Mouse (Mus musculus): ENCODE data around the gene AC131692.1. TPM values are rescaled to one million over a fixed set of nuclear protein-coding genes. Genes with fewer than 3 reads are reported as not detected.

The AC131692.1 gene
- polyA plus RNA-seq (2014; fragmentation: Nextera tagmentation; extraction: Ambion mirVana) = 0.38 TPM in 1 of 2 replicates, not detected in the other

DNA sequence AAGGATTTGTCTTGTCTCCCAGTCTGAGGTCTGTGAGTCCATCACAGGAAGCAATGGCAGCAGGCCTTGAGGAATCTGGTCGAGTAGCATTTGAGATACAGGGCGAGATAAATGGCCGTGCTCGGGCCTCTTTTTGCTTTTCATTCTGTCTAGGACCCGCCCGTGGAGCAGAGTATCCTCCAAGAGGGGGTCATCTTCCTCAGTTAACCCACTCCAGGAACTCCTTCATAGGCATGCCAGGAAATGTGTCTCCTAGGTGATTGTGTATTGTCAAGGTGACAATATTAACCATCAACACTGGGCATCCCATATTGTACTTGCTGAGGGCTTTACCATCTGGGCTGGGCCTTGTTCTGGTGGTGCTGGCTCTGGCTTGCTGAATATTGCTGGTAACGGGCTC lies at the start of gene AC131692.1:
AC131692.1 (plus strand) TSS at position 301 of the 400 bp plus-strand sequence.
- peaks cover 65% of the 10 kb centered on the region for H3K36me3 ChIP-seq (ENCODE audit: control insufficient read depth, insufficient read depth, low read length)
- H3K27ac ChIP-seq (replicated peaks in 1 of 2; ENCODE audit: control insufficient read depth in 1 of 2, insufficient read depth in 1 of 2, low read depth in 2 of 2, low read length in 2 of 2) = no peak within 1 kb of the TSS
- no peaks in the 10 kb centered on the region for H3K27me3 ChIP-seq (ENCODE audit: control insufficient read depth, insufficient read depth, low read length)
- 85% methylated on average over 7 of the region's 7 CpGs for WGBS
- H3K4me2 ChIP-seq (ENCODE audit: low read length) = no peak within 1 kb of the TSS
- no peaks in the 10 kb centered on the region for H3K9me3 ChIP-seq (ENCODE audit: control insufficient read depth, low read length)
- no peaks in the 10 kb centered on the region for H3K4me1 ChIP-seq (ENCODE audit: control insufficient read depth in 2 of 2, insufficient read depth in 2 of 2, low read length in 2 of 2)
- no peak within 1 kb of the TSS for H3K4me3 ChIP-seq (ENCODE audit: control insufficient read depth in 1 of 2, insufficient read depth in 1 of 2, low read depth in 1 of 2, low read length in 2 of 2)
- no peak for ATAC-seq (ENCODE audit: insufficient number of reproducible peaks, insufficient read depth, low FRiP score, low read depth)
- H3K9ac ChIP-seq (ENCODE audit: low read length) = no peak within 1 kb of the TSS

DNA sequence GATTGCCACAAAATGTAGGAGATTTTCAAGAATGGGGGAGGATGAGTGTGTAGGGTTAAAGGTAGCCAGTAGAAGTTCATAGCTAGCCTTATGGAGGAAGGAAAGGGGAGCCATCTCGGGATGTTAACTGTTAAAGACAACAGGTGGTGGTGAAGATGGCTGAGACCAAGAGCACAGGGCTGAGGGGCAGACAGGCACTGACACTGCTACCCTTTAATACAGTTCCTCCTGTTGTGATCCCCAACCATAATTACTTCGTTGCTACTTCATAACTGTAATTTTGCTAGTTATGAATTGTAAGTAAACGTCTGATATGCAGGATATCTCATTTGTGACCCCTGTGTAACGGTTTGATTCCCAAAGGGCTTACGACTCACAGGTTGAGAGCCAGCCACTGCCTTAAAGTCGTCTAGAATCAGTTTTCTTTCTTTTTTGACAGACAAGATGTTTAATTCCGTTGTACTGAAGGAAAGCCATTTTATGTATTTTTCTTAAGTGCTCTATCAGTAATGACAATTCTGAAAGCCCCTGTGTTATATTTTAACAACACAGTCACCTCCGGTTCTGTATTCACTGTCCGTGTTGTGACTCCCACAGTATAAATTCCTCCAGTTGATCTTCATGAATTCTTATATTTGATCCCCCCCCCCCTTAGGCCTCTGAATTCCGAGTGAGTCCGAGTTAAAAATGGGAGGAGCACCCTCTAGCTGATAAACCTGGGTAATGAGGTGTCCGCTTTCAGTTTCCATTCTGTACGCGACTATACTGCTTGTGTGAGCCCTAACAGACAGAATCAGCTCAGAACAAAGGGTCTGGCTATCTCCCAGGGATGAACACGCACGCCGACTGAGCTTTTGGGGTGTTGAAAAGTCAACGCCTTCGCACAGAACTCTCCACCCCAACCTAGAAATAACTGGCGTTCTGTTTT lies 48.6 kb upstream of the AC131692.1 start:
- H3K27ac ChIP-seq (replicated peaks in 1 of 2; ENCODE audit: control insufficient read depth in 1 of 2, insufficient read depth in 1 of 2, low read depth in 2 of 2, low read length in 2 of 2) = peak overlapping the region; percentile 89 to 99
- no peaks in the 10 kb centered on the region for H3K9me3 ChIP-seq (ENCODE audit: control insufficient read depth, low read length)
- peaks cover 26% of the 10 kb centered on the region for H3K36me3 ChIP-seq (ENCODE audit: control insufficient read depth, insufficient read depth, low read length)
- peak overlapping the region; percentile 89 for H3K4me2 ChIP-seq (ENCODE audit: low read length)
- no peaks in the 10 kb centered on the region for H3K27me3 ChIP-seq (ENCODE audit: control insufficient read depth, insufficient read depth, low read length)
- peak overlapping the region; percentile 88 to 90 for H3K4me3 ChIP-seq (ENCODE audit: control insufficient read depth in 1 of 2, insufficient read depth in 1 of 2, low read depth in 1 of 2, low read length in 2 of 2)
- ATAC-seq (ENCODE audit: insufficient number of reproducible peaks, insufficient read depth, low FRiP score, low read depth) = peak; percentile 25; the same call in 1 of the 2 replicates
- 14% methylated on average over 20 of the region's 20 CpGs for WGBS
- H3K9ac ChIP-seq (ENCODE audit: low read length) = peak overlapping the region; percentile 91
- H3K4me1 ChIP-seq (ENCODE audit: control insufficient read depth in 2 of 2, insufficient read depth in 2 of 2, low read length in 2 of 2) = peaks cover 6 to 19% of the 10 kb centered on the region in 2 experiments; a peak in 3 of 4 replicates

DNA sequence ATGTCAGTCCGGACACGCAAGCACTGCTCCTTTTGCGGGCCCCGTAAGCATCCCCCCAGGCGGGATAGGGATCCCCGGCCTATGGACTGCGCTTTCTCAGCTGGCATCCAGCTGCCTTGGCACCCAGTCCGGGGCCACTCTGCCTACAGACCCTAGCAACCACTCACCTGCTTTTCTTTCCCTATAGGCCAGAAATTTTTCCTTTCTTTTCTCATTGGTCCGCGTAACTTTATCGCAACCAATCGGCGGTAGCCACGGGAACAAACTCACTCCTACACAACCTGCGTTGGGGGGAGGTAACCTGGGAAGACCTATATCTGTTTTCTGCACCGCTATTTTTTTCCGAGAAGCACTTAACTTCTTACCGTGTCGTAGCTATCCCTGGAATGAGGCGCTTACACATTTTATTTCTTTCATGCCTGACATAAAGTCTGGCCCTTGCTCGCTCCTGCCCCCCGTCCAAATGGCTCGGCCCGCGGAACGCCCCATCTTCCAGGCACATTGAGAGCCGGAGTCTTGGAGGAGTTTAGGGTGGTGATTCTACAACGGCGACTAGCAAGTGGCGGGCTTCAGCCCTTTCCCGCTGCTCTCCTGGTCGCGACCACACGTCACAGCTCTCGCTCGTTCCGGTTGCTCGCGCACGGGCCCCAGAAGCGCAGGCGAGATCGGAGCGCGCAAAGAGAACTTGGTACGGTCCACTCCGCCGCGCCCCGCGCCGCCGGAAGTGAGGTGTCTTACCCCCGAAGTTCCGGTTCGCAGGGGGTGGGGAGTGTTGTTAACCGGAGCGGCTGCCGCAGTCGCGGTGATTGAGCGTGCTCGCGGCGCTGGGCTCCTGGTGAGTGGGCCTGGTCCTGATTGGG lies 47.7 kb upstream of the AC131692.1 start, which contains the start of gene Syvn1:
Syvn1 (plus strand) TSS at position 283 of the 860 bp plus-strand sequence.
- WGBS = under 1% methylated on average over 65 of the region's 65 CpGs
- H3K9me3 ChIP-seq (ENCODE audit: control insufficient read depth, low read length) = no peaks in the 10 kb centered on the region
- peak within 1 kb of the TSS; percentile 91 for H3K9ac ChIP-seq (ENCODE audit: low read length)
- H3K4me3 ChIP-seq (ENCODE audit: control insufficient read depth in 1 of 2, insufficient read depth in 1 of 2, low read depth in 1 of 2, low read length in 2 of 2) = peak within 1 kb of the TSS; percentile 88 to 90
- H3K36me3 ChIP-seq (ENCODE audit: control insufficient read depth, insufficient read depth, low read length) = peaks cover 35% of the 10 kb centered on the region
- no peaks in the 10 kb centered on the region for H3K27me3 ChIP-seq (ENCODE audit: control insufficient read depth, insufficient read depth, low read length)
- ATAC-seq (ENCODE audit: insufficient number of reproducible peaks, insufficient read depth, low FRiP score, low read depth) = peak; percentile 82
- H3K27ac ChIP-seq (replicated peaks in 1 of 2; ENCODE audit: control insufficient read depth in 1 of 2, insufficient read depth in 1 of 2, low read depth in 2 of 2, low read length in 2 of 2) = peak within 1 kb of the TSS; percentile 99
- peaks cover 6 to 19% of the 10 kb centered on the region in 2 experiments; a peak in 3 of 4 replicates for H3K4me1 ChIP-seq (ENCODE audit: control insufficient read depth in 2 of 2, insufficient read depth in 2 of 2, low read length in 2 of 2)
- H3K4me2 ChIP-seq (ENCODE audit: low read length) = peak within 1 kb of the TSS; percentile 89

DNA sequence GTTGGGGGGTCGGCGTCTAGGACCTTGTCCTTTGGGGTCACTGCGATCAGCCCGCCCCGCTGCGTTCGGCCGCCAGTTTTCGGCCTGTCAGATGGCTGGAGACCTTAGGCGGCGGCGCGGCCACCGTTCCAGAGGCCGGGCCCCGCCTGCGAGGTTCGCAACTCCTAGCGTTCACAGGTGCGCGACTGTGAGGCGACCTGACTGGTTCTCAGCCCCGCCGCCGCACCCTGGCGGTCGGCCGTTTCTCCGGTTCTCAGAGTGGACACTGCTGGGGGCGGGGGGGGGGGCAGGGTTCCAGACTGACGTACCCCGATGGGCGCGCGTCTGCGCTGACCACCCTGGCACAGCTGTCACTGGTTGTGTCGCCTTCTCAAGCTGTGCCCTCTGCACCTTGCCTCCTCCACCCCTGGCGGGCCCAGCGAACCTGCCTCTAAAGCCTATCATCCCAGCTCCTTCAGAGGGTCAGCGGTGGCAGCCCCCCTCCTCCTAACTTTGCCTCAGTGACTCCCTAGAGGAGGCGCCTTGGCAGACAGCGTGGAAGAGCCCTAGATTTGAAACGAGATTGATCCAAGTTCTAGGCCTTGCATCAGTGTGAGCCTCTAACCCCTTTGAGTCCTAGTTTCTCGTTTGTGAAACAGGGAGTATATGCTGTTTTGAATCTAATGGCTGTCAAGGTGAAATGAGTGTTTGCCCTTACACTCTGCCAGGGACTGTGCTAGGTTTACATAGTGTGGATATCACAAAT lies 46.9 kb upstream of the AC131692.1 start:
- 2% methylated on average over 44 of the region's 44 CpGs for WGBS
- Histone ChIP-seq H3K27me3 (ENCODE audit: control insufficient read depth, insufficient read depth, low read length) (no peaks in the 10 kb centered on the region), H3K4me1 (ENCODE audit: control insufficient read depth in 2 of 2, insufficient read depth in 2 of 2, low read length in 2 of 2) (peaks cover 6 to 19% of the 10 kb centered on the region in 2 experiments; a peak in 3 of 4 replicates), H3K4me2 (ENCODE audit: low read length) (peak overlapping the region; percentile 89), H3K27ac (replicated peaks in 1 of 2; ENCODE audit: control insufficient read depth in 1 of 2, insufficient read depth in 1 of 2, low read depth in 2 of 2, low read length in 2 of 2) (peak overlapping the region; percentile 99), H3K36me3 (ENCODE audit: control insufficient read depth, insufficient read depth, low read length) (peaks cover 43% of the 10 kb centered on the region), H3K9ac (ENCODE audit: low read length) (peak overlapping the region; percentile 91), H3K9me3 (ENCODE audit: control insufficient read depth, low read length) (no peaks in the 10 kb centered on the region), H3K4me3 (ENCODE audit: control insufficient read depth in 1 of 2, insufficient read depth in 1 of 2, low read depth in 1 of 2, low read length in 2 of 2) (peak overlapping the region; percentile 88 to 90)
- peak; percentile 5 for ATAC-seq (ENCODE audit: insufficient number of reproducible peaks, insufficient read depth, low FRiP score, low read depth)

DNA sequence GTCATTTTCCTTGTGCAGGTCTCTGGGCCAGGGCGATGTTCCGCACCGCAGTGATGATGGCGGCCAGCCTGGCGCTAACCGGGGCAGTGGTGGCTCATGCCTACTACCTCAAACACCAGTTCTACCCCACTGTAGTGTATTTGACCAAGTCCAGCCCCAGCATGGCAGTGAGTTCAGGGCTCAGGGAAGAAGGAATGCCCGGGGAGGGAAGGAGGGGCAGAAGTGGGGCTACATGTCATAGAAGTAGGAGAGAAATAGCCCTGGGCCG lies 46.4 kb upstream of the AC131692.1 start:
- no peak for ATAC-seq (ENCODE audit: insufficient number of reproducible peaks, insufficient read depth, low FRiP score, low read depth)
- Histone ChIP-seq H3K4me2 (ENCODE audit: low read length) (peak overlapping the region; percentile 89), H3K27me3 (ENCODE audit: control insufficient read depth, insufficient read depth, low read length) (no peaks in the 10 kb centered on the region), H3K9ac (ENCODE audit: low read length) (peak overlapping the region; percentile 91), H3K9me3 (ENCODE audit: control insufficient read depth, low read length) (no peaks in the 10 kb centered on the region), H3K27ac (replicated peaks in 1 of 2; ENCODE audit: control insufficient read depth in 1 of 2, insufficient read depth in 1 of 2, low read depth in 2 of 2, low read length in 2 of 2) (no peak overlapping the region; a peak in 1 of 4 replicates), H3K36me3 (ENCODE audit: control insufficient read depth, insufficient read depth, low read length) (peaks cover 48% of the 10 kb centered on the region), H3K4me1 (ENCODE audit: control insufficient read depth in 2 of 2, insufficient read depth in 2 of 2, low read length in 2 of 2) (peaks cover 6 to 19% of the 10 kb centered on the region in 2 experiments; a peak in 3 of 4 replicates), H3K4me3 (ENCODE audit: control insufficient read depth in 1 of 2, insufficient read depth in 1 of 2, low read depth in 1 of 2, low read length in 2 of 2) (peak overlapping the region; percentile 88 to 90)
- 80% methylated on average over 8 of the region's 8 CpGs for WGBS

DNA sequence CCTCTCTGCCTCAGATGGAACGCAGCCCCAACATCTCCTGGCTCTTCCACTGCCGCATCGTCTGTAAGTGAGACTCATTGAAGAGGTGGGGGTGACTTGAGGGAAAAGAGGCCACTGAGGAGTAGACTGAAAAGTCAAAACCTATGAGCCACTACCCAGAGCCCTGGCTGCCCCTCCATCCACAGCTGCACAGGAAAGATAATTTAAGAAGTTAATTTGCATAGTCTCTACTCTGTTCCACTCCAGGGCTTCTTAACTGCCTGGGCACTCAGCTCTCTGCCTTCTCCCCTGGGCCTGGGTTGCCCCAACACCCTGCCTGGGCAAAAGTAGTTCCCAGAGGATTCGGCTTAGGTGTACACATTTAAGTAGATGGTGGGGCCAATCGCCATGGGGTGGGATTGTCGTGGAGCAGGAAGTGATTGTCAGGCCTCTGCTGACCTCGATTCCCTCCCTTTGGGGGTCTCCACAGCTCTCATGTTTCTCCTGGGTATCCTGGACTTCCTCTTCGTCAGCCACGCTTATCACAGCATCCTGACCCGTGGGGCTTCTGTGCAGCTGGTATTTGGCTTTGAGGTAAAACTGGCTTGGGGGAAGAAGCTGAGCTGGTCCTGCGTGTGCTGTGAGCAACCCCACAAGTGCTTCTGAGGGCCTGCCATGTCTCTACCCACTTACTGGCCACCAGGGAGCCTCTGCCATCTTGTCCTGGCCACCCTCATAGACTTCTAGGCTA lies 45.4 kb upstream of the AC131692.1 start:
- H3K4me2 ChIP-seq (ENCODE audit: low read length) = no peak overlapping the region
- no peak overlapping the region for H3K27ac ChIP-seq (replicated peaks in 1 of 2; ENCODE audit: control insufficient read depth in 1 of 2, insufficient read depth in 1 of 2, low read depth in 2 of 2, low read length in 2 of 2)
- H3K27me3 ChIP-seq (ENCODE audit: control insufficient read depth, insufficient read depth, low read length) = no peaks in the 10 kb centered on the region
- ATAC-seq (ENCODE audit: insufficient number of reproducible peaks, insufficient read depth, low FRiP score, low read depth) = no peak
- H3K9me3 ChIP-seq (ENCODE audit: control insufficient read depth, low read length) = no peaks in the 10 kb centered on the region
- H3K9ac ChIP-seq (ENCODE audit: low read length) = no peak overlapping the region
- WGBS = 81% methylated on average over 11 of the region's 11 CpGs
- H3K4me1 ChIP-seq (ENCODE audit: control insufficient read depth in 2 of 2, insufficient read depth in 2 of 2, low read length in 2 of 2) = peaks cover 6 to 19% of the 10 kb centered on the region in 2 experiments; a peak in 3 of 4 replicates
- H3K4me3 ChIP-seq (ENCODE audit: control insufficient read depth in 1 of 2, insufficient read depth in 1 of 2, low read depth in 1 of 2, low read length in 2 of 2) = no peak overlapping the region
- peaks cover 59% of the 10 kb centered on the region for H3K36me3 ChIP-seq (ENCODE audit: control insufficient read depth, insufficient read depth, low read length)

All from heart, embryonic 14.5 days (tissue).